Mouse (Mus musculus): Measurements from ENCODE around the gene Ahsg. TPM values are rescaled to one million over a fixed set of nuclear protein-coding genes. Genes with fewer than 3 reads are reported as not detected.

Ahsg gene
- 0.14 and 0.42 TPM in 2 replicates for polyA plus RNA-seq (2012; rRNA removed)

DNA sequence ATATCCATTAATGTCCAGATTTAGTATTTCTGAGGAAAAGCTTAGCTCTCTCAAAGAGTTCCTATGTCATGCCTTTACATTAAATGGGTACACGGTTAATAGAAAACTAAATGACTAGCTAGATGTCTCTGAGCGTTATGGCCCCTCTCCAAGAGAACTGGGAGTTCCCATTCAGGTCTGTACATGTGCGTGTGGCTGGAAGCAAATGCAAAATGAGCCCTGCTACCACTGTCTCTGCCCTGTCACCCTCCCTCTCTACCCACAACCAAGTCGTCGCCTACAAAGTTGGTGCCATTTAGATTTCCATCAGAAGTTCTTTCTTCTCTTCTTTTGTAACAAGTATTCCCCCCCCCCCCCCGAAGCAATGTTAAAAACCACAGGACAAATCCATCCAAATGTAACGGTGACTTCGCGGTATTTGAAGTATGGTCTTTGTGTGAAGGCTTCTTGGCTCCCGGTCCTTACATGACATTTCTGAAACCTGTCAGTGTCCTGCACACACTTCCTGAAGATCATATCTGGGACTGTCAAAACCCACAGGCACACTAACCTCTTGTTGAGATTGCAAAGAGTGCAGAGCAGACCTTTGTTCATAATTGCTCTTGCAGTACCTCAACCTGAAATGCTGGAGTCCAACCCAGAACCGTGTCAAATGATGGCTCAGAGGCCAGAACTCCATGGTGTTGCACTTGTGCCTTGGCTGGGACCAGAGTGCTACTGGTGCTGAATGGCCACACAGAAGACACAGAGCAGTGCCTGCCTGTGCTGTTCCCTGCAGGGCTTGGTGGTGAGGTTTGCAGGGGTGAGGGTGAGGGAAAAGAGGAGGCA lies at the start of gene Ahsg:
TSS of gene Ahsg (plus strand) at position 595 of the 828 bp plus-strand sequence.
- DNase-seq (ENCODE audit: extremely low spot score in 1 of 2, low spot score in 1 of 2): no peak

DNA sequence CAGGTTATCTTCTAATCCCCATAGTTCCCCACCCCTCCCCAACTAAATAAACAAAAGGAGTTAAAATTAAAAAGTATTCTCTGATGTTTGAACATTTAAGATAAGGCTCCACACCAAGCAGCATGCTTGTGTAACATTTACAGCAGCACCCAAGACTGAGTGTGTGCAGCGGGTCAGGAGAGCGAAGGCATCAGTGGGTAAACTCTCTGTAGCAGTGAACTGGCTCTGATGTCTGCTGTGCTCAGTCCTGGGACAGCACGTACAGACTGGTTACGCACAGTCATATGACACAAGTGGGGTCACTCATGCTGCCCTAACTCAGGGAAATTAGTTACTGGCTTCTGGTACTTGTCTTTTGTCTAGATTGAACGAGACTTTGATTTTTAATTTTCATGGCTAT lies 48.2 kb upstream of the Ahsg start:
- no peak for DNase-seq (ENCODE audit: extremely low spot score in 1 of 2, low spot score in 1 of 2)

DNA sequence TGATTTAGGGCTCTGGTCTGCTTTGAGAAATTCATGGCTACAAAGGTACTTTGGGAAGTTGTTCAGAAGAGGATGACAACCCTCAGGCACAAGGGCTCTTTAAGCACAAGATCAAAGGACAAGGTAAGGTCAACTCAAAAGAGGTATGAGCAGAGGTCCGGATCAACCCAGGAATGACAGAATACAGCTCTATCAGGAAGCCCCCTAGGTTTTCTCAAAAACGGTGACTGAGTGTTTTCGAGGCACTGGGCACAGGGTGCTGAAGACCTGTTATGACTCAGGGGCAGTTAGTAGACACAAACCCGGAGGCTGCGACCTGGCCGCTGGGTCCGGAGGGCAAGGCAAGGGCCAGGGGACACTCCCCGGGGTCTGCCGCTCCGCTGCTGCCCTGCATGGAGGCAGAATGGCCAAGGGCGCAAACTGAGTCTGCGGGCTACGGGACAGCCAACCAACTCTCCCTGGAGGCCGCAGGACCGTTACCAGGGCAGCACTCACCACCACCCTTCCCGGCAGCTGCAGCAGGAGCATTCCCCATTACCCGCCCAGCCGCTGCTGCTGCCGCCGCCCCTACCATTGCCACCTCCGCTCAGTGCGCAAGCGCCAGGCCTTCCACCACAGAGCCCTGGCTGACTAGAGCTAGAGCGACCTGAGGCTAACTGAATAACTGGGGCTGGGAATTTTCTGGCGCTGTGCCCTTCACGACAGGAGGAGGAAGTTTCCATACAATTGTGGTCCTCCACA lies 46.8 kb upstream of the Ahsg start:
- peak; percentile 38 to 87 for DNase-seq (ENCODE audit: extremely low spot score in 1 of 2, low spot score in 1 of 2)

DNA sequence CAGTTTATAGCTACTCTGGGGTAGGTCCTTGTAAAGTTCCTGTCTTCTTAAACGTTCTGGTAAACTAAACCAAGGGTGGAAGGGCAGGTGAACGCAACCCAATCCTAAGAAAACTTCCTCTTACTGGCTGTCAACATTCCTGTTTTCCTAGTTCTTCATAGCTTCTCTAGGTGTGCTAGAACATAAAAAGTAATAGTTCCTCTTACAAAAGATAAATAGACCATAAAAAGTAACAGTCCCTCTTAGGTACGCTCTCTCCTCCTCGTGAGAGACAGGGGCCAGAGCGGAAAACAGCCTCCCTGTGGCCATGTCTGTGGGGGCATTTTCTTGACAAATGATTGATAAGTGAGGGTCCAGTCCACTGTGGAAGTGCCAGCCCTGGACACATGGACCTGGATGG lies 46.2 kb upstream of the Ahsg start:
- no peak for DNase-seq (ENCODE audit: extremely low spot score in 1 of 2, low spot score in 1 of 2)

DNA sequence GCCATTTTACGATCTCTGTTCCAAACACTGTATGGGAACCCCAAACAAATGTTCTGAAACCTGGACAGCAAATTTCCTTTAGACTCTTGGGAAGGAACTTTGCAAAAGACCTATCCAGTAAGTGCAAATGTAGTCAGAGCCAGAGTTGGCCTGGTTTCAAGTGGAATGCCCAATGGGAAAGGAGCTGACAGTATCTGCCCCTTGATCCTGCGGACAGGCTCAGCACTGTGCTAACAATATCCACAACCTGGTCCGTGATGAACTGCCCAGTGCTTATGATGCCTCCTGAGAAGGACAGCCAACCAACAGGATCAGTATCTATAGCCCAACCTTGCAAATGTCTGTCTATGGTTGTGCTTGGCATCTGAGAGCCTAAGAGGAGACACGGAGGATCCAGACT lies 45.6 kb upstream of the Ahsg start:
- DNase-seq (ENCODE audit: extremely low spot score in 1 of 2, low spot score in 1 of 2): no peak

DNA sequence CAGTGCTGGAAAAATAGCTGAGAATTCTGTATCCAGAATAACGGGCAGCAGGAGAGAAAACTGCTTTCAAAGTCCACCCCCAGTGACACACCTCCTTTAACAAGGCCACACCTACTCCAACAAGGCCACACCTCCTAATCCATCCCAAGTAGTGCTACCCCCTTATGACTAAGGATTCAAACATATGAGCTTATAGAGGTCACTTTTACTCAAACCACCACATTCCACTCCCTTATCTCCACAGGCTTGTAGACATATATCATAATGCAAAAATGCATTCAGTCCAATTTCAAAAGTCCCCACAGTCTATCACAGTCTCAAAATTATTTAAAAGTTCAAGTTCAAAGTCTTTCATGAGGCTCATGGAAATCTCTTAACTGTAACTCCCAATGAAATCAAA lies 43.4 kb upstream of the Ahsg start:
- DNase-seq (ENCODE audit: extremely low spot score in 1 of 2, low spot score in 1 of 2): no peak

DNA sequence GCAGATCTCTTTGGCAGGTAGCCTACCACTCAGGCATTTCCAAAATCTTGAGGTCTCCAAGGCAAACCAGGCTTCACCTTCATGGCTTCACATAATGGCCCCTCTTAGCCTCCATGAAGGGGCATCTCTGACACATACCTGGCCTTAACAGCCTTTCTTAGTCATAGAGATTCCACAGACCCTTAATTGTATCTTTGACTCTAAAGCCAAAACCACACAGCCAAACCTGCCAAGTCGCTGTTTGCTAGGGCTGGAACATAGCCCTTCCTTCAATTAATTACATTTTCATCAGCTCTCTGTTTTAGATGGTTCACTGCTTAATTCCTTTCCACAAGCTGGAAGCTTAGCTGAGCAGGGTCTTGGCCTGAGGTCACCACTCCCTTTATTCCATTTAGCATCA lies 42.7 kb upstream of the Ahsg start:
- DNase-seq (ENCODE audit: extremely low spot score in 1 of 2, low spot score in 1 of 2): no peak

DNA sequence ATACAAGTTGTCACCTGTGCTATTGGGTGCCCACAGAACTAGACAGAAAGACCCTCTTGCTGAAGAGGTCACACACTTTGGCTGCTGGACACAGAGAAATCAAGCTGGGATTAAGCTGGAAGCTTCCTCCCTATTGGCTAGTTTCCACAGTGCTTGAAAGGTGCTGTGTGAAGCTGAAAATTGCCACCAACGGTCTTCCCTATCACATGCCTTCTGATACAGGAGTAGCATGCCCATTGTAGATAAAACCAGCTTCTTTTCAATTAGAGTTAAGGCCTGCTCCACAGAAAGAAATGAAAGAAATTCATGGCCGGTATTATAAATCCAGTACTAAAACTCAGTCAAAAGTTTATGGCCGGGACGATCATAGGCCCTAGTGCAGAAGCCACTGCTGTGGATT lies 38.4 kb upstream of the Ahsg start:
- no peak for DNase-seq (ENCODE audit: extremely low spot score in 1 of 2, low spot score in 1 of 2)

DNA sequence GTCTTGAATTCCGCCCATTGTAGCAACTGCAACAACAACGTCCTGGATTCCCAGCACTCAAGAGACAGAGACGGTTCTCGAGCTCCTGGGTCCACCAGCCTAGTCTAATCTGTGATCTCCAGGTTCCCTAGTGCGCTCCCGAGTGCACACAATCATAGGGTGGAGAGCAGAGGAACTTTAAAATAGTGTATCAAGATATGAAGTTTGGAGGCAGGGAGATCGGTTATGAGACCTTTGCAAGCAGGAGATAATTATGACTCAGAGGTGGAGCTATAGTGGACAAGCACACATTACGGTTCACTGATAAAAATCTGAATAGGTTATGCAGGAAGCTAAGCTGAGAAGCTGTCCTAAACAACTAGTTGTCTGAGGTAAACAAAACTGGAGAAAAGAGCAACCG lies 34.3 kb upstream of the Ahsg start:
- no peak for DNase-seq (ENCODE audit: extremely low spot score in 1 of 2, low spot score in 1 of 2)

DNA sequence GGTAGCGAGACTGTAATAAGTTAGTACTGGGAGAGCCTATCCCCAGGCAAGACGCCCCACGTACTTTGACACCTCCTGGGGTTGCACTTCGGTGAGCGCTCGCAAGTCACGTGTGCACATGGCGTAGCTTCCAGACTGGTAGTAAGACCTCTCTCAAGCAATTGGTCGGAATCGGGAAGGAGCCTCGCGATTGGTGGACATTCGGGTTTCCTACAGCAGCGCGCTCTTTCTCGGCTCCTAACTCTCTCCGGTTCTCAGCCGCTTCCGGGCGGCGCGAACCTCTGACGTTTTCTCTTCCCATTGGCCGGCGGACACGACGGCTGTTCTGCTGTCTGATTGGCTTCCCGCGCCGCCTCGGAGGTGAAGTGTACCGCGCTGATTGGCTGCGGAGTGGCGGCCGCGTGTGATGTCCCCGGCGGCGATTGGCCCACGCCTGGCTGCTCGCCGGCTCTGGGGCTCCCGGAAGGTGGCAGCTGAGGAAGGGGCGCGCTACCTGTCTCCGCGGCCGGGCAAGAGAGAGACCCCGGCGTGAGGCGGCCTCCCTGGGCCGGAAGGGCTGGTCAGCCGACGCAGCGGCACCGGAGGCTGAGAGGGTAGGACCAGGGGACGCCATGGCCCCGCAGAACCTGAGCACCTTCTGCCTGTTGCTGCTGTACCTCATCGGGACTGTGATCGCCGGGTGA lies 33.5 kb upstream of the Ahsg start, which contains the start of the genes Tbccd1 and Dnajb11:
TSS of gene Tbccd1 (minus strand) at position 239 of the 683 bp plus-strand sequence.
TSS of gene Dnajb11 (plus strand) at position 415 of the 683 bp plus-strand sequence.
- DNase-seq (ENCODE audit: extremely low spot score in 1 of 2, low spot score in 1 of 2): peak; percentile 99 to 100

DNA sequence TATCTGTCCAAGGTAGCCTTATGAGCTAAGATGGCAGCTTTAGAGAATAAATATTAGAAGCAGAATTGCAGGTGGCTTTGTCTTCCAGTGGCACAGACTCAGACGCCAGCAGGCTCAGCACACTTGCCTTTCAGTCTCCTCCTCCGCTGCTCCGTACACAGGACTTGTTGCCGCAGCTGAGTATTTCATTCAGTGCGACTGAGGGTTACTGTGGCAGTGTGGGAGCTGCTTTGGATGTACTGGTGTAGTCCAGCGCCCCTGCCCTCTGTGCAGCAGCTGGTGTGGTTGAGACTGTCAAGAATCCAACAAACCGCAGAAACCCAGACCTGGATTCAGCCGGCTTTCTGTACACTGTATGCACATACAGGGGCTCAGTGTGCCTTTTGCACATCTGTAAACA lies 18.7 kb upstream of the Ahsg start:
- no peak for DNase-seq (ENCODE audit: extremely low spot score in 1 of 2, low spot score in 1 of 2)

DNA sequence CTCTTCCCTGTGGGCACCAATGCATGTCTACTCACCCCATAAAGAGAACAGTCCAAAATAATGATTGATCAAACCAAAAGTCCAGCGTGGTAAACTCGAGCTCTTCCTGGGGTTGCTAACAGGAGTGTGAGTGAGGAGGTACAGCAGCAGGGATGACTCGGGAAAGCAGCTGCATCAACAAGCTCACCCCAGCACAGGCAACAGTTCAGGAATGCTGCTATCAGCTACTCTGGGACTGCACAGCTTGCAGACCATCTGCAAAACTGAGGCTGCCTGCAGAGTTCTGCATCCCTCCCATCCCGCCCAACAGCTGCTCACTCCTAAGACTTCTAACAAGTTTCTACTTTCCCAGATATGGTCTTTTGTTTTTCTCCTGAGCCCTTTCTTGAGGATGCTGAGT lies 17.7 kb upstream of the Ahsg start:
- no peak for DNase-seq (ENCODE audit: extremely low spot score in 1 of 2, low spot score in 1 of 2)

DNA sequence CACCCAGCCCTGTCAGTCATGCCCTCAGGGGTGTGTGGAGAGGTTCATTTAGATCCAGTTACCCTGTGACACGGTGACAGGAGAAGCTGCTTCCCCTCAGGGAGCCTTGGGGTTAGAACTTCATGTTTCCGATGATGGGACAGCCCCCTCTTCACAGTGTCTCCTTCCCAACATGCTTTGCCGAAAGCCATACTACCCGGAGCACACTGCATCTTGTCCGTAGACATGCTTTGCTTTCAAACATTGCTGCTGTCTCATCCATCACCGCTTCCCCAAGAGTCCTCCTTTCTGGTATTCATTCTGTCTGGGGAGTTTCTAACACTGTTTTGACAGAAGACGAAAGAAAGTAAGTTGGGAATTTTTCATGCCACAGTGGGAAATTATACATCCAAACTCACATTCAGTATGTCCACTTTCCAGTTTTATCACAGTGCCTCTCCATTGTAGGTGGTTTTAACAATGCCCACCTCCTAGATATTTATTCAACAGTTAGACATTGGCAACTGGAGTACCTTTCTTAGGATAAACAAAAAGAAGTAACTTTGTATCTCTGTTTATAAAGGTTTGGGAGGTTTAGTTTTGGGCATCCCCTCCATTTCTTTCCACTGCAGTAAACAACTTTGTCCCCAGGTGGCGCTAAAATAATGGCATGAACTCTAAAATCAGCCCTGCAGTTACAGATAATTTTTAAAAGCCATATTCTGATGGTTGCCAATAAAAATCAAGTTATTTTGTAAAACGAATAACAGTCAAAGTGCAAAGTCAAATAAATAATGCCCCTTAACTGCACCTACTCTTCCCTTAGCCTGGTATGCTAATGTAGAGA lies 14.6 kb upstream of the Ahsg start:
- DNase-seq (ENCODE audit: extremely low spot score in 1 of 2, low spot score in 1 of 2): peak in 1 of 2 experiments; percentile 66

DNA sequence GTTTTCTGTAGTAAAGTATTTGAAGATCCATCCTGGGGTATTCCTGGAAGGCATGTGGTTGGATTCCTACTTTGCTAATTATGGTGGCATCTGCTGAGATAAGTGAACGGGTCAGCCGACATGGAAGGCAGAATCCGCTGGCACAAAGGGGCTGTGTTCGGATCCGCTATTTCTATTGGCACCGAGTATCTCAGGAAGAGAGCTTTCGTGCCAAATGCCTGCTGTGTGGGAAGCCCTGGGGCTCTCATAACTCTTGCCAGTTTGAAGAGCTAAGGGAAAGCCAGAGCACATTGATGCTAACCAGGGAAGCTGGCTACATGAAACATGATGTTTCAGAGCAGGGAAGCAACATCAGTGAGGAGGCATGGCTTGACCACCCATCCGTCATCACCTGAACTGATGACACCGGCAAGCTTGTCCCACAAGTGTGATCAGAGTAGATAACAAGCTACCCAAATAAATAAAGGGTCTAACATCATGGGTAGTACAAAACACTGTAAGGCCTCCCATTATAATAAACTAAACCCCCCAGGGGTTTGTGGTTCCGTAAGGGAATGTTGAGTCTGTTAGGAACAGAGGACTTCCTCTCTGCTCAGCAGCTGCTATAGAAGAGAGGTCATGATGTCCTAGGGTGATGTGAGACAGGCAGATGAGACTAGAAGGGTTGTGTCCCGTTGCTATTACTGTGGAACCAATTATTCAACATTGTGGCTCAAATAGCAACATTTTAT lies 13.3 kb upstream of the Ahsg start:
- DNase-seq (ENCODE audit: extremely low spot score in 1 of 2, low spot score in 1 of 2): peak in 1 of 2 experiments; percentile 12

DNA sequence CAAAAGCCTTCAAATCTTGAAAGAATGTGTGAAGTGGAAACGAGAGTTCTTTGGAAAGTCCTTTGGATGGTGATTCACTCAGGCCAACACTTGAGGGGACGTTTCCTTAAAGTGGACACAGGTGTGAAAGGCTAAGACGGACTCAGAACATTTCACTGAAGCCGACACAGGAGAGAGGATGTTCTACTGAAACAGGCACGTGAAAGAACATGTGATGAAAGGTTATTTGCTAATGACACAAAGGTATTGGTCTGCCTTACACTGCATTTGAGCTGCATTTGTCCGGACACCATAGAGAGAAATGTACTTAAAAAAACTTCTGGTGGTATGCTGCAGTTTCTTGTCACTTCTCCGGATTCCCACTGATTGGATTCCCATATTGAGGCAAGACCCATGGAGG lies 12.4 kb upstream of the Ahsg start:
- DNase-seq (ENCODE audit: extremely low spot score in 1 of 2, low spot score in 1 of 2): no peak

DNA sequence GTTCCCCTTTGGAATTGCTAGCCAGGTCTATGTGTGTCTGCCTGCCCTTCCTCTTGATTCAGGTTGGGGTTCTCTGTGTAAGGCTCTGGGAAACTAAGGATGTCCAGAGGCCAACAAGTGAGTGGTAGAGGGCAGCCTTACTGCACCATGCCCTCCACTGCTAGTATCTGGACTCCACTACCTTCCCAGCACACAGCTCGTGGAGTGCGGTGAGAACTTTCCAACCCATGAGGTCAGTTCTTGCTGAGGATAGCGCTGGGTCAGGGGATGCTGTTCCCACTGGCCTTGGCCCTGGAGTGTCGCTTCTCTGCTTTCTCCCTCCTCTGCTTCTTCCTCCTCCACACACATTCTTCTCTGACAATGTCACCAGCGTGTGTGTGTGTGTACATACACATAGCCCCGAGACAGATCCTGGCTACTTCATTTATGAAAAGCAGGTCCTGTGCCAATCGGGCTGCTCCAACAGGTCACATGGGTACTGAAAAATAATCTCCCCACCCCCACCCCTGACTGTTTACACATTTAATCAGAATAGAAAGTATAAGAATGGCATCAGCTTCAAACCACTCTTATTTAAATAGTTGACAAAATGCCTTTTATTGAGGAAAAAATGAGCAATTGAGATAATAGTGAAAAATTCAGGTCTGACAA lies 11.0 kb upstream of the Ahsg start:
- DNase-seq (ENCODE audit: extremely low spot score in 1 of 2, low spot score in 1 of 2): no peak

DNA sequence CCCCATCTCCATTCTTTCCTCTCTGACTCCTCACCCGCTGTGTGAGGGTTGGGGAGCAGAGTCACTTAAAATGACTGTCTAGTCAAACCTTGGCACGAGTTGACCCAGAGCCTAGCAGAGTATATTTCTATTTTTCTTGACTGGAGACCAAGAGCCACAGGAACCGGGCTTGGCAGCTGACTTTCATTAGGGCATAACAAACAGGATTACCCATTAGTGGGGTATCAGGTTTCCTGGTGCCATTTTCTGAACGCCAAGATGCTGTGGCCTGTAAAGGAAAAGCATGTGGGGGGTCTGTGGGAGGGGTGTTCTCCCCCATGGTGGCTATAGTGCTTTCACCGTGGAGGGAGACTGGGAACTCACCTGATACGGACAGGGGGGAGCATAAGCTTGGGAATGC lies 10.2 kb upstream of the Ahsg start:
- no peak for DNase-seq (ENCODE audit: extremely low spot score in 1 of 2, low spot score in 1 of 2)

DNA sequence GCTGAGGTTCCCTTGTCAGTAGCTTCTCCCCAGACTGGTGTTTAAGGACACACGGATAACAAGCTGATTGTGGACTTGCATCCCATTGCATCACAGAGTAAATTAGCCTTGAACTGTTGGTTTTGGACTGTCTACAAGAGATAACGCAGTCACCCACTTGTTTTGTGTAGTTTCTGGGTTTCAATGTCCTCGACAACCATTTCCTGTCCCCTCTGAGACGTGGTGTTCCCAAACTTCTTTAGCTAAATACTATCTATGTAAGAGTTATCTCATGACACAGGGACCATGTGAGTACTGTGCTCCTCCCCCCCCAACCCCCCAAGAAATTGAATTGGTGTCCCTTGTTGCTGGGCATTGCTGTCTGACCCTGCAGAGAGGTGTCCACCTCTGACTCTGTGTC lies 9.6 kb upstream of the Ahsg start:
- no peak for DNase-seq (ENCODE audit: extremely low spot score in 1 of 2, low spot score in 1 of 2)

DNA sequence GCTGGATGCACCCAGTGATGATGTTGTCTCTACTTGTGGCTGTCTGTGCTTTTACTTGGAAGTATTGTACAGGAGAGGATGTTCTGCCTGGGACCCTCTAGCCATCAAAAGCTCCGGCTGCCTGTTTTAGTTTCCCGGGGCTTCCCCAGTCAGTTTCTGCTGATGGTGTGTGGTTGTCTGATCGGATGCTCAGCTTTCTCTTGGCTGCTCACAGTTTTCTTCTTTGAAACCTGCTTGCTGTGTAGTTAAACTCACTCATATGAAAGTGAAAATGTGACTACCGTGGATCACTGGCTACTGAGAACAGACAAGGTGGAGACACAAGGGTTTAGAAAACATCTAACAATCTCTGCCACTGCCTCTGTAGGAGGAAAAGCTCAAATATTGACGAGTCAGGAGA lies 7.6 kb upstream of the Ahsg start:
- DNase-seq (ENCODE audit: extremely low spot score in 1 of 2, low spot score in 1 of 2): no peak

Data from frontal cortex, adult 2 months (tissue).